Mouse (Mus musculus) gastrocnemius, postnatal 14 days (tissue): ENCODE data around the gene Gas6. TPM values are rescaled to one million over a fixed set of nuclear protein-coding genes. Genes with fewer than 3 reads are reported as not detected.

Source experiments
- DNase-seq: peaks from one replicate; pipeline ENCODE4 v3.0.0; 2021; ENCODE audit warnings: mixed read lengths
- intact Hi-C: fragments of 180-260 bp; cut with DNase I; formaldehyde crosslinking; loops from one replicate; pipeline ENCODE4 v1.15.1; 2025; ENCODE audit warnings: low total_unique reads
- total RNA-seq, 2 experiments: library from RNA; stranded (reverse); gene quantifications; 2 replicates each; pipeline ENCODE4 v1.2.3; 2021

Gene Gas6
- total RNA-seq, 2 experiments from 2014 or later, result 59.2 to 72.3 TPM

DNA sequence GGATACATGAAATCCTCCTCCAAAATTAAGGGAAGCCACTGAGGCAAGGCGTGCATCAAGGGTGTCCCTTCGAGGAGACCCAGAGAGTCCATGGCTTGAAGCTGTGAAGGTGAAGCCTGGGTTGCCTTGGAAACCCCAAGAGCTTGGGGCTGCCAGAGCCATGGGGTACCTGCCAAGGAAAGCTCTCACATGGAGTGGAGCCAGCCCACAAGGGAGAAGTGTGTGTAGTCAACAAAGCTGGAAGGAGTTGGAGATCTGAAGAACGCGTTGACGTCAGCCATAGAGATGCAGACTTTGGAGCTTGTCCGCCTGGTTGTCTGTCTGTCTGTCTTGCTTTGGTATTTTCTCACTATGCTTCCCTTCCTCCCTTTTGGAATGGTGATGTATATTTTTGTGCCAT lies 73.3 kb downstream of the Gas6 start:
- intact Hi-C loops, result no loop called here
- no peak for DNase-seq

DNA sequence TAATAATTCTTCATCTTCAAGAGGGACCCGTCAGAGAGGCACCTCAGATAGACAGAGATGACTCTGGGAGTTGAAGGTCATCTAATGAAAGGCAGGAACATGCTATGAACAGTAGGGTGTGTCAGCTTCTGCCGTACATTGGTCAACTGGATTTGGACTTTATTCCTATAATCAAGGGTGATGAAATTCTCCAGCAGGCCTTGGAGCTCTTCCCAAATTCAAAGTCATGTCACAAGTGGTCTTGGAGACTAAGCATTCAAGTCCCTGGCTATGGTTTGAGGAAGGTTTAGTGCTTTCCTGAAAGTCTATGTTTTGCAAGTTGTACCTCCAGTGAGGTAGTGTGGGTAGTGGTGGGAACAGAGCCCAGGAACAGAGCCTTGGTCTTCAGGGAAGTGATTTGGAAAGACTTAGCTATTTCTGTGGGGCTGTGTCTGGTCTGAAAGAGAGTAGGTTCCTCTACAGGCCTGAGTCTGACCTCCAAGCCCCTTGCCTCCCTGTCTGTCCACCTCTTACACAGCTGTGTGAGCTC lies 75.1 kb downstream of the Gas6 start:
- no peak for DNase-seq
- intact Hi-C loops, result no loop called here

DNA sequence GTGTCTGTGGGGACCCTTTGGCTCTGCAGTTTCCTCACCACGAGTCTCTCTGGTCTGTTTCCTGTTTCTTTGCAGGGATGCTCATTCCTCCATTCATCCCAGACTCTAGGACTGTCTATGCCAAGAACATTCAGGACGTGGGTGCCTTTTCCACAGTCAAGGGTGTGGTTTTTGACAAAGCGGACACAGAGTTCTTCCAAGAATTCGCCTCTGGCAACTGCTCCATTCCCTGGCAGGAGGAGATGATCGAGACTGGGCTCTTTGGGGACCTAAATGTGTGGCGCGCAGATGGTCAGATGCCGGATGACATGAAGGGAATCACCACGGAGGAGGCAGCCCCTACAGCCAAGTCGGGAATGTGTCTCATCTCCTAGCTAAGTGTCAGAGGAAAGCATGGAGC lies 78.4 kb downstream of the Gas6 start:
- DNase-seq, result no peak
- intact Hi-C loops, result no loop called here

Other genes with a start within 250 kb of the Gas6 start
- 10 to 100 TPM; 51.9 to 71.6 TPM for gene Adprhl1, start 240.3 kb downstream of the Gas6 start, total RNA-seq
- gene Dcun1d2, start 206.4 kb downstream of the Gas6 start, total RNA-seq, result 10 to 100 TPM; 45.6 to 46.1 TPM
- 10 to 100 TPM; 12.7 to 13.3 TPM for gene Tmco3, start 206.3 kb downstream of the Gas6 start, total RNA-seq
- 10 to 100 TPM; 38.3 to 39.1 TPM for gene Tfdp1, start 155.7 kb downstream of the Gas6 start, total RNA-seq
- not detected for gene Atp4b, start 97.7 kb downstream of the Gas6 start, total RNA-seq
- gene Grk1, start 89.4 kb downstream of the Gas6 start, total RNA-seq, result under 1 TPM in 1 of 2 experiments, not detected in 1; 0.02 TPM
- gene Tmem255b, start 59.3 kb downstream of the Gas6 start, total RNA-seq, result 1 to 10 TPM; 4.3 to 4.8 TPM
- not detected for gene 1700029H14Rik, start 68.0 kb upstream of the Gas6 start, total RNA-seq
- gene Rasa3, start 183.1 kb upstream of the Gas6 start, total RNA-seq, result 10 to 100 TPM; 18.5 to 18.8 TPM
- not detected for gene Cfap97d2, start 211.4 kb upstream of the Gas6 start, total RNA-seq